Mouse (Mus musculus) gastrocnemius, postnatal 36 days (tissue): ENCODE results near the gene Mmgt2. TPM values are rescaled to one million over a fixed set of nuclear protein-coding genes. Genes with fewer than 3 reads are reported as not detected.

Experiments
- DNase-seq, 2 experiments: peaks; one replicate each; pipeline ENCODE4 v3.0.0; 2022
- intact Hi-C: fragments of 180-260 bp; cut with DNase I; formaldehyde crosslinking; loops from one replicate; pipeline ENCODE4 v1.15.1; 2025
- total RNA-seq, 2 experiments: library from RNA; stranded (reverse); gene quantifications; 2 replicates each; pipeline ENCODE4 v1.2.3; 2021

Gene Mmgt2
- total RNA-seq, 2 experiments from 2014 or later: 3.9 to 4.0 TPM

DNA sequence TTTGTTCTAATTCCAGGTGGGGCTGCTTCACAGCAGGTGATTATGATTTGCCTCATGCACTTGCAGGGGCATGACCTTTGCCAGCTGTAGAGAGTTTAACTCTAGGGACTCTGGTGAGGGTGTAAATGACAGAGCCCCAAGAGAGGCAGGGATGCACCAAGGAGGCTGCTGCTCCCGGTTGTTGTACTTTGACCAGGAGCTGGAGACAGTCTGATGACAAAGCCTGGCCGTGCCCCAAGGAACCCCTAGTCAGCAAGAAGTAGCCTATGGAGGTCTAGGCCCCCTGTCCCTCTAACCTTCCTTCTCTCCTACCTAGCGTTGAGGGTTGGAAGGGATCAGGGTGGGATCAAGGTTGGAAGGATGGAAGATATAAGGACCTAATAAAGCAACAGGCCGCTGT is 33.0 kb upstream of the Mmgt2 start:
- intact Hi-C loops: no loop called here
- no peak for DNase-seq

DNA sequence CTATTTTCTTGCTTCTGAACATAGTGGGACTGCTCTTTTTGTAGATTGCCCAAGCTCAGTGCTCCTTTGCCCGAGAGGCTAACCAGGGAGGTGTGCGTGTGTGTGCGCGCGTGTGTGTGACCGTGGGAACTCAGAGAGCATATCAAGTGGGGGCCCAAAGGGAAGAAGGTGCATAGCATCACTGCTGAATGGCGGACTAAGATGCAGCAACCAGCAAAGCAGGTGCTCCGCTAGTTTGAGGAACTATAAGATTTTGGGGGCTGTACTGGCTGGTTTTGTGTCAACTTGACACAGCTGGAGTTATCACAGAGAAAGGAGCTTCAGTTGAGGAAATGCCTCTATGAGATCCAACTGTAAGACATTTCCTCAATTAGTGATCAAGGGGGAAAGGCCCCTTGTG is 27.4 kb upstream of the Mmgt2 start:
- no peak for DNase-seq
- intact Hi-C loops: no loop called here

- no peak for DNase-seq
- intact Hi-C loops: no loop called here
Observed at GRCm38 (mm10) chr11:62621586-62622283, 26.7 kb upstream of the Mmgt2 start.

DNA sequence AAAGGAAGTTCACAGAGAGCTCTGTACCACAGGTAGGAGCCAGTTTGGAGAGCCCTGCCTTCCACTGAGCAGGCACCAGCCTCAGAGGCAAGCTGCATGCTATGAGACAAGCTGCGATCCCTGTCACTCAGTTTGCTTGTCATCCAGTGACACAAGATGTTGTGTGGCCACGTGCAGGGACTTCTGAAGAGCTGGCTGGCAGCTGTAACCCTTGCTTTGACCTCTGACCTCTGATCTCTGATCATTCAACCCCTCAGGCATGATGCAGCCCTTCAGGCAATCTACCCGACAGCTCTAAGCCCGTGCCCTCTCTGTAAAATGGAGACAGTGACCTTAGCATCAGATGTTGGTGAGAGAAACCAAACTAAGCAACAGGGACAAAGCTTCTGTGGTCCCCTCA is 25.6 kb upstream of the Mmgt2 start:
- intact Hi-C loops: no loop called here
- no peak for DNase-seq

GRCm38 (mm10) chr11:62624341-62625291 is 23.8 kb upstream of the Mmgt2 start:
- intact Hi-C loops: no loop called here
- DNase-seq: no peak

DNA sequence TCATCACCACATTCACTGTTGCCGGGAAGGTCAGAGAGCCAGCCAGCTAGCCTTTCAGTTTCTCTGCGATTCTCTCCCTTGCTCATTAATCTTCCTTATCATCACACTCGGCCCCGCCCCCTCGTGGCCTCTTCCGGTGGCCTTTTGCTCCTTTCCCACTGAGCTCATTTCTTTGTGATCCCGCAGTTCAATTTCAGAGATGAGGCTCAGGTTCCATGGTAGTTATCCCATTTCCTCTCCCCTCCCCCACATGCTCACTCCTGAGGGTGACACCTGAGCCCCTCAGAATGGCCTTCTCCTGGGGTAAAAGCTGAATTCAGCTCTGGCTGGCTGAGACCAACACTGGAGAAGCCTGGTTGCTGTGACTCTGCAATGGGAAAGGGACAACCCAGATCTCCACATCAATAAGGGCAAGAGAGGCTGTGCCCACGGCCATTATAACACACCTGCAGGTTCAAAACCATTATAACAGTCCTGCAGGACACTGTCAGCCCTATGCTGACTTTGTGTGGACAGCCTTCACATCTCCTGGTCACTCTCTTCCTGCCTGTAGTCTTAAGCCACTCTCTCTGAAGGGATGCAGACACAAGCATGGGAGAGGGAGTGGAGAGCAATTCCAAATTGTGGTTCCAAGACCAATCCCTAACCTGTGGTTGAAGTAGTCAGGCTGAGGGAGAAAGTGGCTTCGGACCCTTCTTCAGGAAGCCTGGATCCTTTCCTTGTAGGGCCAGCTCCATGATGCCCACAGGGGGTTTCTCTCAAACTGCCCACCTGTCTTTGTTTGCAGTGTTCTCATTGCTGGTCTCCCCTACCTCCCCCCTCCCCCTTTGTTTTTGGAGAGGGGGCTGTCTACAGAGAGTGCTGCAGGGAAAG is 18.9 kb upstream of the Mmgt2 start:
- no peak for DNase-seq
- intact Hi-C loops: no loop called here

- intact Hi-C loops: no loop called here
Observed at GRCm38 (mm10) chr11:62630225-62630821, 18.1 kb upstream of the Mmgt2 start.

GRCm38 (mm10) chr11:62631138-62631537 is 17.3 kb upstream of the Mmgt2 start:
- no peak for DNase-seq
- intact Hi-C loops: no loop called here

More at GRCm38 (mm10) chr11:62630225-62630821, 18.1 kb upstream of the Mmgt2 start:
- no peak for DNase-seq

DNA sequence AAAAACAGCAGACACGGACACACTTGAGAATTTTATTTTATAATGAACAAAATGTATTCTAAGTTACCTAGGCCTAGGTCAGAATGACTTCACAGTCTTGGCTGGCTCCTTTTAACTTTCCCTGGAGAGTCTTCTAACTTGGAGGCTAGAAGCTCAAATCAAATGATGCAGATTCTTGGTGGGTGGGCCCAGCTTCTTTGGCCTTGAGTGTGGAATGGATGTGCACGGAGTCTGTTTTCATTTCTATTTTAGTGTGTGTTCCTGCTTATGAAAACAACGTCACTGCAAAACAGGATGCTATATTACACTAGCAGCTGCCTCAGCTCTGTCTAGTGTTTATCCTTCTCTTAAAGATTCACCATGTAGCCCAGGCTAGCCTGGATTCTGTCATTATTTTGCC is 13.1 kb upstream of the Mmgt2 start:
- intact Hi-C loops: no loop called here
- DNase-seq: peak in 1 of 2 experiments; percentile 32

GRCm38 (mm10) chr11:62636105-62636839 is 12.2 kb upstream of the Mmgt2 start:
- intact Hi-C loops: no loop called here
- DNase-seq: no peak

DNA sequence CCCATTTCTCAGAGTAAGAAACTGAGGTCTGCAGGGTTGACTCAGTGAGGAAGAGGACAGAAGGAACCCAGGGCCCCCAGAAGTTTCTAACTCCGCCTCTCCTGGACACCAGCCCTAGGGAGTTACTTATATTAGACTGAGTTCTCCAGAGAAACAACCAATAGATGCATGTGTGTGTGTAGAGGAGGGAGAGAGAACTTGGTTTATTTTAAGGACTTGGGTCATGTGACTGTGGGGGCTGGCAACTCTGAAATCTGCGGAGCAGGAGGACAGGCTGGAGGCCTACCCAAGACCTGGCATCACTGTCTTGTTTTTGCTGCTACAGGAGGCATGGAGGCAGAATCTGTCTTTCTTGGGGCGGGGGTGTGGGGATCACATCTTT is 11.6 kb upstream of the Mmgt2 start:
- intact Hi-C loops: no loop called here
- DNase-seq: no peak

GRCm38 (mm10) chr11:62637401-62637800 is 11.1 kb upstream of the Mmgt2 start:
- DNase-seq: no peak
- intact Hi-C loops: no loop called here

- intact Hi-C loops: no loop called here
- no peak for DNase-seq
Observed at GRCm38 (mm10) chr11:62637806-62638205, 10.7 kb upstream of the Mmgt2 start.

GRCm38 (mm10) chr11:62638402-62638801 is 10.1 kb upstream of the Mmgt2 start:
- intact Hi-C loops: no loop called here
- no peak for DNase-seq

DNA sequence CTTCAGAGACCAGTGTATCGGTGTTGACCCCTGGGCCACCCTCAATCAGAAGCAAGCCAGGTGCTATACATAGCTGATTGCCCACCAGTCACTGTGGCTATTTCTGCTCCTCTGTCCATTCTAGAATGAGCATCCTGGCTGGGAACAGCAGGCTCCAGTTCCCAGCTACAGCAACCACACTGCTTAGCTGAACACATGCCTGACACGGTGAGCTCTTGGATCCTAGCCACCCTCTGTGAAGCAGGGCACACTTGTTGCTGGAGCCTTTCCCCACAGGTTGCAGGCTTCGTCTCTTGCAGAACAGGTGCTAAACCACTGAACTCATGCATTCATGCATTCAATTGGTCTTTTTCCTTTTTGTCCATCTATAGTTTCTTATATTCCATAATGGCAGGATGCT is 8.1 kb upstream of the Mmgt2 start:
- intact Hi-C loops: no loop called here
- no peak for DNase-seq

GRCm38 (mm10) chr11:62642023-62642844 is 6.2 kb upstream of the Mmgt2 start:
- peak in 1 of 2 experiments; percentile 19 for DNase-seq
- intact Hi-C loops: no loop called here

DNA sequence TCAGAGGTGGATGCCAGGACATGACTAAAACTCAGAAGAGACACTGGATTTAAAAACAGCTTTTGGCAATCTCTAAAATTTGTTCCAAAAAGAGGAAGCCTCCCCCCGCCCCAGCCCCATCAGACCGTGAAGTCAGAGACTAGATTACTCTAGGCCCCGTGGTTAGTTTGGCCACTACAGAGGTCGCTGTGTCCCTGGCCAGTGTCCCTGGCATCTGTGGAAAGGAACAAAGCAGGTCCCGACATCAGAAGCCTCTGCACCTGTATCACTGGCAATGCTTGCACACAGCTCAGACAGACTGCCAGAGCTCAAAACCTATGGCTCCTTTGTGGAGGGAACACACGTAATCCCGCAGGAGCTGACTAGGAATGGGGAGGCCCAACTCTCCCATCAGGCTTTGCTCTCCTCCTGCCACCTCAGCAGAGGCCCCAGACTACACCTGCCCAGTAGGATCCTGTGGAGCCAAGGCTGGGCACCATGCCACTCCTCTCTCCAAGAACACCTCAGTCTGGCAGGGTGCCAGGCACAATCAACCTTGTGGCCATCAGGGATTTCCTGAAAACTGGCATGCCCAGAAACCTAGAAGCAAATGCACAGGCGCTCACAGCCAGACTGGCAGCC is 5.3 kb upstream of the Mmgt2 start:
- DNase-seq: peak in 1 of 2 experiments; percentile 62
- intact Hi-C loops: no loop called here

DNA sequence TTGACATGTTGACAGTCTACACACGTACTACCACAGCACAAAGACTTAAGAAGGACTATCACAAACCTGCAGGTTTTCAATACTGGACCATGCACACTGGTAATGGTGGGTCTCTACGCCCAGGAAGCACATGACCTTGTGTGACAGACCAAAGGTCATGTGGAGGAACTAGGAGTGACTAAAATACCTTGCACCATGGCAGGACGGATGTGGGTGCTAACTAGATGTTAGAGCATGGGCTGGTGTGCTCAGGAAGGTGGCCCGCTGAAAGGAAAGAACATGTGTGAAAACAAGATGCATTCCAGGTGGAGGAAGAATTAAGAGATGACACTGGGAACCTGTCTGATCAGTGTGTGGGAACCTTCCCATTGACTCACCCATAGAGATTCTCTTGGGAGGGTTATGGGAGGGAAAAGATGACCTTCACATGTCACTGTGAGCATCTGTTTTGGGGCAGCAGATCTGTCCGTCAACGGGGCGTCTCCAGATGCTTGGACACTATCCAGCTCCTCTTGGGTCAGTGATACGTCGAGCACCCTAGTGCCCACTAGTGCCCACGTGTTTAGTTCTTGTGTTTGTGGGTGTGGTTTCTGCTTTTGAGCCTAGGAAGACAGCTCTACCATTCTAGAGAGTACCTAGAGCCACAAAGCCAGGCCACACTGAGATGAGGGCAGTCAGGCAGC is 4.6 kb upstream of the Mmgt2 start:
- DNase-seq: no peak

More for the DNA sequence above, 4.6 kb upstream of the Mmgt2 start:
- intact Hi-C loops: no loop called here
